Mouse (Mus musculus) layer of hippocampus, adult 9-10 months (tissue): ENCODE measurements around the gene Myd88.

ENCODE experiments used
- DNase-seq: peaks from one replicate; pipeline ENCODE4 v3.0.0; 2022; ENCODE audit warnings: low spot score

Myd88 gene

DNA sequence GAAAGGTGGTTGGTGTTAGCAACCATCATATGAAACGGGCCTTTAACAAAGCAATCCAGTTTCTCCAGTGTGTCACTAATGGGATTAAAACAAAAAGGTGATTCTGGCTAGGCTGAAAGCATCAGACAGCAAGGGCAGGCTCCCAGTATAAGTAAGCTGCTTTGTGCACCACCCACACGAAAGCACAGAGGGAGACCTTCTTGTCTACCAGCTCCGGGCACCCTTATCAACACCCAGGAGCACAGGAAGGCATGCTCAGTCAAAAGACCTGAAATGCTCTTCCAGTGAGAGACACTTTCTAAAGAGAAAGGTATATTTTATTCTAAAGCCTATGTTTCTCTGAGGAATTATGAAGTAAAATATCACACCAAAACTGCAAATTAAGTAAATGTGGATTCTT lies 50.4 kb downstream of the Myd88 start:
- DNase-seq: no peak
